ENCODE assay signal across 11 mouse cellular contexts in the genomic region with DNA sequence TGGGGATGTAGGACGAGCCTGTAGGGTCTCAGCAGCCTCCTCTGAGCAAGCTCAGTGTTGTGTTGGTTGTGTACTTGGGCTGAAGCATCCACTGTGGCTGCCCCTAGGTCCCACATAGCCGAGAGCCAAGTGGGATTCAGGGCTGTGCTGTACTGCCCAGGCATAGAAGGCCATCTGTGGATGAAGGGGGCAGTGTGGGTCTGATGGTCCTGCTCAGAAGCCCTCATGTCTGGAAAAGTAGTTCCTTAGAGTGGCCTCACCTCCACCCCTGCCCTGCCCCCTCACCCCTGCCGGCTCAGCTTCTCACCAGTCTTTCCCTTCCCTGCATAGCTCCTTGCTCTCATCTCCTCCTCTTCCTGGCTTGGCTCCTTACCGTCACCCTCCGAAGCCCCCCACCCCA. TPM values are rescaled to one million over a fixed set of nuclear protein-coding genes. Genes with fewer than 3 reads are reported as not detected.
DNase-seq lines count a peak whose midpoint lies in the region; ATAC-seq lines count a peak whose summit lies in the region.
"Had no signal": no experiment of that assay in that cellular context is flagged by ENCODE, and none has a peak within 500 bp of the region (broad histone marks: within the 10 kb centered on the region; RNA-seq: fewer than 3 reads in every experiment).

No protein-coding gene starts in this region.

- H3K27me3 ChIP-seq in heart, embryonic 12.5 days (replicated peaks): no peaks in the 10 kb centered on the region
- H3K27me3 ChIP-seq in megakaryocyte, embryonic 14.5 days (replicated peaks): no peaks in the 10 kb centered on the region
- H3K27me3 ChIP-seq in hindbrain, embryonic 14.5 days (ENCODE audit: control insufficient read depth, insufficient read depth, low read length): no peaks in the 10 kb centered on the region
- H3K27me3 ChIP-seq in midbrain, embryonic 16.5 days (ENCODE audit: control insufficient read depth, insufficient read depth, low read depth, low read length): no peaks in the 10 kb centered on the region
- H3K27me3 ChIP-seq: forebrain, embryonic 12.5 days had no signal

- peaks cover 9% of the 10 kb centered on the region; the same call in 1 of the 2 replicates for H3K36me3 ChIP-seq in heart, embryonic 12.5 days
- H3K36me3 ChIP-seq in megakaryocyte, embryonic 14.5 days (replicated peaks; ENCODE audit: low read length): peaks cover 73% of the 10 kb centered on the region
- H3K36me3 ChIP-seq in hindbrain, embryonic 14.5 days (replicated peaks; ENCODE audit: control insufficient read depth, insufficient read depth): no peaks in the 10 kb centered on the region
- no peaks in the 10 kb centered on the region for H3K36me3 ChIP-seq in midbrain, embryonic 16.5 days (ENCODE audit: control insufficient read depth, insufficient read depth, low read length)
- H3K36me3 ChIP-seq: forebrain, embryonic 12.5 days had no signal

- peaks cover 41% of the 10 kb centered on the region for H3K4me1 ChIP-seq in heart, embryonic 12.5 days (replicated peaks)
- peaks cover 100% of the 10 kb centered on the region for H3K4me1 ChIP-seq in megakaryocyte, embryonic 14.5 days
- H3K4me1 ChIP-seq in hindbrain, embryonic 14.5 days (replicated peaks; ENCODE audit: control insufficient read depth, insufficient read depth, low read length): peaks cover 20% of the 10 kb centered on the region
- peaks cover 8% of the 10 kb centered on the region for H3K4me1 ChIP-seq in midbrain, embryonic 16.5 days (ENCODE audit: control insufficient read depth, insufficient read depth, low read length)

- H3K27ac ChIP-seq in heart, embryonic 12.5 days (ENCODE audit: poor library complexity, severe bottlenecking): peak overlapping the region; percentile 73
- peak overlapping the region; percentile 66 for H3K27ac ChIP-seq in hindbrain, embryonic 14.5 days
- H3K27ac ChIP-seq in midbrain, embryonic 16.5 days (ENCODE audit: low read length): no peak overlapping the region; the same call in 1 of the 2 replicates
- H3K27ac ChIP-seq: forebrain, embryonic 12.5 days had no signal

- no peak overlapping the region for H3K9ac ChIP-seq in heart, embryonic 12.5 days
- H3K9ac ChIP-seq in hindbrain, embryonic 14.5 days: peak overlapping the region; percentile 20; the same call in 1 of the 2 replicates
- H3K9ac ChIP-seq in midbrain, embryonic 16.5 days (ENCODE audit: low read depth, low read length): 0 out of 2 replicates have a peak overlapping the region, but pooled peaks have one; percentile 2
- H3K9ac ChIP-seq: forebrain, embryonic 12.5 days had no signal

- ATAC-seq in heart, embryonic 12.5 days (ENCODE audit: insufficient number of reproducible peaks, low FRiP score): no peak
- ATAC-seq in megakaryocyte, adult 5-6 weeks (ENCODE audit: poor library complexity, severe bottlenecking): no peak
- ATAC-seq in hindbrain, embryonic 14.5 days (ENCODE audit: low FRiP score): no peak
- no peak for ATAC-seq in midbrain, embryonic 16.5 days

- H3K9me3 ChIP-seq in heart, embryonic 12.5 days (replicated peaks): peaks cover 5% of the 10 kb centered on the region; the same call in 1 of the 2 replicates
- peaks cover 10% of the 10 kb centered on the region for H3K9me3 ChIP-seq in megakaryocyte, embryonic 14.5 days
- H3K9me3 ChIP-seq in hindbrain, embryonic 14.5 days (ENCODE audit: control insufficient read depth, low read length): no peaks in the 10 kb centered on the region
- no peaks in the 10 kb centered on the region for H3K9me3 ChIP-seq in midbrain, embryonic 16.5 days (replicated peaks; ENCODE audit: control insufficient read depth, low read length, poor library complexity, severe bottlenecking)
- H3K9me3 ChIP-seq: forebrain, embryonic 12.5 days had no signal

- H3K4me2 ChIP-seq in heart, embryonic 12.5 days: no peak overlapping the region
- no peak overlapping the region for H3K4me2 ChIP-seq in hindbrain, embryonic 14.5 days (replicated peaks)
- H3K4me2 ChIP-seq in midbrain, embryonic 16.5 days (ENCODE audit: low read length): no peak overlapping the region
- H3K4me2 ChIP-seq: forebrain, embryonic 12.5 days had no signal

- DNase-seq in heart, postnatal 14 days: no peak
- DNase-seq in hindbrain, embryonic 14.5 days (ENCODE audit: low spot score): no peak
- DNase-seq in layer of hippocampus, adult 8-10 months (ENCODE audit: low spot score in 2 of 2): no peak
- DNase-seq in cerebellum, adult 9-11 months: no peak
- DNase-seq: cerebellum, postnatal 14 days; right cerebral cortex, postnatal 25 days had no signal

- 22% methylated on average over 5 of the region's 5 CpGs for WGBS in heart, embryonic 12.5 days
- 38% methylated on average over 5 of the region's 5 CpGs for WGBS in hindbrain, embryonic 14.5 days
- 34% methylated on average over 5 of the region's 5 CpGs for WGBS in midbrain, embryonic 16.5 days

- intact Hi-C loops in heart, postnatal 14 days (cut with DNase I): no loop called here

- no peak overlapping the region for H3K4me3 ChIP-seq in heart, embryonic 12.5 days
- H3K4me3 ChIP-seq in megakaryocyte, embryonic 14.5 days (replicated peaks): peak overlapping the region; percentile 88
- no peak overlapping the region for H3K4me3 ChIP-seq in hindbrain, embryonic 14.5 days (replicated peaks; ENCODE audit: low read length)
- H3K4me3 ChIP-seq in midbrain, embryonic 16.5 days (ENCODE audit: low read depth, low read length): no peak overlapping the region
- H3K4me3 ChIP-seq: forebrain, embryonic 12.5 days had no signal

RNA-seq across cellular contexts. Expression of gene Ppard, which starts 23.2 kb away (rescaled TPM):
- 1.1 and 1.4 TPM in 2 replicates for polyA plus RNA-seq in heart, embryonic 12.5 days (2016; fragmentation: Nextera tagmentation; extraction: Ambion mirVana)
- total RNA-seq in heart, postnatal 14 days (2021): 10 to 100 TPM; 37.7 to 39.4 TPM
- polyA plus RNA-seq in megakaryocyte, embryonic 14.5 days (2012; ENCODE audit: insufficient read depth, low replicate concordance): 132 and 226 TPM in 2 replicates
- 19.5 and 19.6 TPM in 2 replicates for total RNA-seq in megakaryocyte, adult 5-6 weeks (2015)
- total RNA-seq in megakaryocyte, adult 5-6 weeks (2017): 4.4 and 8.2 TPM in 2 replicates
- 1.6 and 1.8 TPM in 2 replicates for polyA plus RNA-seq in hindbrain, embryonic 14.5 days (2014; fragmentation: Nextera tagmentation; extraction: Ambion mirVana)
- polyA plus RNA-seq in midbrain, embryonic 16.5 days (2015; fragmentation: Nextera tagmentation; extraction: Ambion mirVana): 1.2 and 1.6 TPM in 2 replicates
- total RNA-seq in layer of hippocampus, adult 8-10 months (2022): 10 to 100 TPM; 24.5 to 27.5 (median 26.7) TPM

RNA-seq across cellular contexts. Expression of gene Def6, which starts 48.1 kb away (rescaled TPM):
- polyA plus RNA-seq in heart, embryonic 12.5 days (2016; fragmentation: Nextera tagmentation; extraction: Ambion mirVana): 3.3 and 4.9 TPM in 2 replicates
- 1 to 10 TPM; 4.7 to 7.1 TPM for total RNA-seq in heart, postnatal 14 days (2021)
- polyA plus RNA-seq in megakaryocyte, embryonic 14.5 days (2012; ENCODE audit: insufficient read depth, low replicate concordance): 90.3 and 202 TPM in 2 replicates
- total RNA-seq in megakaryocyte, adult 5-6 weeks (2015): 35.4 and 40.7 TPM in 2 replicates
- 91.5 and 92.6 TPM in 2 replicates for total RNA-seq in megakaryocyte, adult 5-6 weeks (2017)
- polyA plus RNA-seq in hindbrain, embryonic 14.5 days (2014; fragmentation: Nextera tagmentation; extraction: Ambion mirVana): 4.3 and 6.5 TPM in 2 replicates
- 6.1 and 6.8 TPM in 2 replicates for polyA plus RNA-seq in midbrain, embryonic 16.5 days (2015; fragmentation: Nextera tagmentation; extraction: Ambion mirVana)
- 1 to 10 TPM; 2.9 to 6.5 (median 3.5) TPM for total RNA-seq in layer of hippocampus, adult 8-10 months (2022)

RNA-seq across cellular contexts. Expression of gene Fance, which starts 57.7 kb away (rescaled TPM):
- polyA plus RNA-seq in heart, embryonic 12.5 days (2016; fragmentation: Nextera tagmentation; extraction: Ambion mirVana): 21.8 and 23.0 TPM in 2 replicates
- 10 to 100 TPM; 12.8 to 14.2 TPM for total RNA-seq in heart, postnatal 14 days (2021)
- polyA plus RNA-seq in megakaryocyte, embryonic 14.5 days (2012; ENCODE audit: insufficient read depth, low replicate concordance): 33.1 and 40.3 TPM in 2 replicates
- 11.5 and 11.9 TPM in 2 replicates for total RNA-seq in megakaryocyte, adult 5-6 weeks (2015)
- total RNA-seq in megakaryocyte, adult 5-6 weeks (2017): 7.5 and 14.3 TPM in 2 replicates
- polyA plus RNA-seq in hindbrain, embryonic 14.5 days (2014; fragmentation: Nextera tagmentation; extraction: Ambion mirVana): 22.0 and 22.6 TPM in 2 replicates
- polyA plus RNA-seq in midbrain, embryonic 16.5 days (2015; fragmentation: Nextera tagmentation; extraction: Ambion mirVana): 25.2 and 26.3 TPM in 2 replicates
- 10 to 100 TPM; 31.8 to 42.1 (median 34.9) TPM for total RNA-seq in layer of hippocampus, adult 8-10 months (2022)

Comparison
In these comparisons a context has a peak if more than half of its experiments do, and no peak if none do; other contexts are left out.
1. RNA of gene Ppard, which starts 23.2 kb away (polyA plus RNA-seq): 132 to 226 TPM in megakaryocyte, embryonic 14.5 days; 1.2 to 1.6 TPM in midbrain, embryonic 16.5 days, 1.6 to 1.8 TPM in hindbrain, embryonic 14.5 days and 1.1 to 1.4 TPM in heart, embryonic 12.5 days; every median in the first group is over 10 times any median in the second.
2. RNA of gene Def6, which starts 48.1 kb away (polyA plus RNA-seq): 90.3 to 202 TPM in megakaryocyte, embryonic 14.5 days; 6.1 to 6.8 TPM in midbrain, embryonic 16.5 days, 4.3 to 6.5 TPM in hindbrain, embryonic 14.5 days and 3.3 to 4.9 TPM in heart, embryonic 12.5 days; every median in the first group is over 10 times any median in the second.